Mouse (Mus musculus) gastrocnemius, adult 18-20 months (tissue): Measurements from ENCODE around the gene Pptc7. TPM values are rescaled to one million over a fixed set of nuclear protein-coding genes. Genes with fewer than 3 reads are reported as not detected.

Experiments
- DNase-seq: peaks from one replicate; pipeline ENCODE4 v3.0.0; 2021; ENCODE audit warnings: low spot score
- total RNA-seq, 2 experiments: library from RNA; stranded (reverse); gene quantifications; 2 replicates each; pipeline ENCODE4 v1.2.3; 2021

The Pptc7 gene
- total RNA-seq, 2 experiments from 2014 or later = 91.6 to 96.4 TPM

- no peak for DNase-seq
Observed at GRCm38 (mm10) chr5:122265942-122266341, 18.2 kb upstream of the Pptc7 start.

- DNase-seq = no peak
Observed at GRCm38 (mm10) chr5:122267136-122267535, 17.0 kb upstream of the Pptc7 start.

GRCm38 (mm10) chr5:122267899-122268298 is 16.3 kb upstream of the Pptc7 start:
- DNase-seq = peak; percentile 82

GRCm38 (mm10) chr5:122268858-122269604 is 15.1 kb upstream of the Pptc7 start:
- no peak for DNase-seq

- no peak for DNase-seq
Observed at GRCm38 (mm10) chr5:122272821-122273220, 11.3 kb upstream of the Pptc7 start.

GRCm38 (mm10) chr5:122274785-122275184 is 9.4 kb upstream of the Pptc7 start:
- DNase-seq = no peak

GRCm38 (mm10) chr5:122278946-122279345 is 5.2 kb upstream of the Pptc7 start:
- no peak for DNase-seq

- DNase-seq = peak; percentile 56
Observed at GRCm38 (mm10) chr5:122279799-122280421, 4.3 kb upstream of the Pptc7 start.

- no peak for DNase-seq
Observed at GRCm38 (mm10) chr5:122280422-122280826, 3.7 kb upstream of the Pptc7 start.

GRCm38 (mm10) chr5:122280827-122281462 is 3.2 kb upstream of the Pptc7 start:
- peak; percentile 76 for DNase-seq

GRCm38 (mm10) chr5:122283828-122284182 is 360 bp upstream of the Pptc7 start:
- no peak for DNase-seq

- peak; percentile 69 for DNase-seq
Observed at GRCm38 (mm10) chr5:122285029-122285766, 1.0 kb downstream of the Pptc7 start.

GRCm38 (mm10) chr5:122285767-122286150 is 1.6 kb downstream of the Pptc7 start:
- DNase-seq = peak; percentile 32

GRCm38 (mm10) chr5:122286191-122286590 is 2.0 kb downstream of the Pptc7 start:
- DNase-seq = no peak

GRCm38 (mm10) chr5:122287026-122287425 is 2.9 kb downstream of the Pptc7 start:
- DNase-seq = no peak

- DNase-seq = peak; percentile 51
Observed at GRCm38 (mm10) chr5:122288147-122288811, 4.1 kb downstream of the Pptc7 start.

- no peak for DNase-seq
Observed at GRCm38 (mm10) chr5:122291149-122291548, 7.0 kb downstream of the Pptc7 start.

- DNase-seq = no peak
Observed at GRCm38 (mm10) chr5:122291553-122292339, 7.6 kb downstream of the Pptc7 start.

- DNase-seq = no peak
Observed at GRCm38 (mm10) chr5:122293131-122293530, 9.0 kb downstream of the Pptc7 start.

- no peak for DNase-seq
Observed at GRCm38 (mm10) chr5:122294219-122294735, 10.1 kb downstream of the Pptc7 start.
